Mouse (Mus musculus): Measurements from ENCODE around the gene Cnpy2. TPM values are rescaled to one million over a fixed set of nuclear protein-coding genes. Genes with fewer than 3 reads are reported as not detected.
A peak's percentile ranks its signal among the peaks of the same experiment; 100 is the strongest.

Cnpy2 gene
- polyA plus RNA-seq, 1 experiment from 2014 or later: 273 TPM

GRCm38 (mm10) chr10:128361836-128362235 lies 39.6 kb downstream of the Cnpy2 start:
- H3K4me2 ChIP-seq (replicated peaks; ENCODE audit: low read depth): no peak overlapping the region
- no peak overlapping the region for H3K4me3 ChIP-seq (ENCODE audit: low read depth, low read length)
- ATAC-seq: no peak
- no peaks in the 10 kb centered on the region for H3K27me3 ChIP-seq (replicated peaks; ENCODE audit: control insufficient read depth, insufficient read depth, low read length)
- WGBS: 84% methylated on average over 6 of the region's 6 CpGs
- H3K4me1 ChIP-seq (replicated peaks; ENCODE audit: control insufficient read depth, insufficient read depth, low read length): no peaks in the 10 kb centered on the region
- H3K9ac ChIP-seq (ENCODE audit: low read depth, low read length): no peak overlapping the region
- H3K9me3 ChIP-seq (ENCODE audit: control insufficient read depth): no peaks in the 10 kb centered on the region
- no peak for TF ChIP-seq CTCF (IDR thresholded peaks at IDR 0.05; ENCODE audit: low read depth)
- H3K36me3 ChIP-seq (ENCODE audit: control insufficient read depth, insufficient read depth): peaks cover 46% of the 10 kb centered on the region
- H3K27ac ChIP-seq (ENCODE audit: low read depth, low read length): no peak overlapping the region

- WGBS: 47% methylated on average over 3 of the region's 3 CpGs
- Histone ChIP-seq H3K4me3 (ENCODE audit: low read depth, low read length) (no peak overlapping the region), H3K27me3 (replicated peaks; ENCODE audit: control insufficient read depth, insufficient read depth, low read length) (no peaks in the 10 kb centered on the region), H3K4me2 (replicated peaks; ENCODE audit: low read depth) (no peak overlapping the region), H3K27ac (ENCODE audit: low read depth, low read length) (no peak overlapping the region), H3K9ac (ENCODE audit: low read depth, low read length) (no peak overlapping the region), H3K4me1 (replicated peaks; ENCODE audit: control insufficient read depth, insufficient read depth, low read length) (no peaks in the 10 kb centered on the region), H3K36me3 (ENCODE audit: control insufficient read depth, insufficient read depth) (peaks cover 39% of the 10 kb centered on the region), H3K9me3 (ENCODE audit: control insufficient read depth) (no peaks in the 10 kb centered on the region)
- ATAC-seq: no peak
- TF ChIP-seq CTCF (IDR thresholded peaks at IDR 0.05; ENCODE audit: low read depth): peak; percentile 74
Measured at GRCm38 (mm10) chr10:128362568-128362967, 40.3 kb downstream of the Cnpy2 start.

GRCm38 (mm10) chr10:128367899-128368401 lies 45.7 kb downstream of the Cnpy2 start:
- TF ChIP-seq CTCF (IDR thresholded peaks at IDR 0.05; ENCODE audit: low read depth): no peak
- peak overlapping the region; percentile 92 for H3K27ac ChIP-seq (ENCODE audit: low read depth, low read length)
- H3K4me3 ChIP-seq (ENCODE audit: low read depth, low read length): peak overlapping the region; percentile 67
- H3K9ac ChIP-seq (ENCODE audit: low read depth, low read length): peak overlapping the region; percentile 63
- peak overlapping the region; percentile 88 for H3K4me2 ChIP-seq (replicated peaks; ENCODE audit: low read depth)
- H3K36me3 ChIP-seq (ENCODE audit: control insufficient read depth, insufficient read depth): no peaks in the 10 kb centered on the region; the same call in none of the 2 replicates
- no peak for ATAC-seq
- 16% methylated on average over 19 of the region's 19 CpGs for WGBS
- H3K4me1 ChIP-seq (replicated peaks; ENCODE audit: control insufficient read depth, insufficient read depth, low read length): peaks cover 9% of the 10 kb centered on the region; the same call in 1 of the 2 replicates
- no peaks in the 10 kb centered on the region for H3K27me3 ChIP-seq (replicated peaks; ENCODE audit: control insufficient read depth, insufficient read depth, low read length)
- no peaks in the 10 kb centered on the region for H3K9me3 ChIP-seq (ENCODE audit: control insufficient read depth)

- Histone ChIP-seq H3K4me2 (replicated peaks; ENCODE audit: low read depth) (peak within 1 kb of the TSS; percentile 88), H3K27me3 (replicated peaks; ENCODE audit: control insufficient read depth, insufficient read depth, low read length) (no peaks in the 10 kb centered on the region), H3K27ac (ENCODE audit: low read depth, low read length) (peak within 1 kb of the TSS; percentile 92), H3K36me3 (ENCODE audit: control insufficient read depth, insufficient read depth) (no peaks in the 10 kb centered on the region; the same call in 1 of the 2 replicates), H3K4me3 (ENCODE audit: low read depth, low read length) (peak within 1 kb of the TSS; percentile 67), H3K9me3 (ENCODE audit: control insufficient read depth) (no peaks in the 10 kb centered on the region), H3K9ac (ENCODE audit: low read depth, low read length) (peak within 1 kb of the TSS; percentile 63), H3K4me1 (replicated peaks; ENCODE audit: control insufficient read depth, insufficient read depth, low read length) (peaks cover 9% of the 10 kb centered on the region; the same call in 1 of the 2 replicates)
- under 1% methylated on average over 83 of the region's 87 CpGs for WGBS
- peak; percentile 5; the same call in 1 of the 2 replicates for TF ChIP-seq CTCF (IDR thresholded peaks at IDR 0.05; ENCODE audit: low read depth)
- peak; percentile 84 for ATAC-seq
Measured at GRCm38 (mm10) chr10:128368402-128369217, 46.4 kb downstream of the Cnpy2 start, which contains the start of gene Coq10a. Gene Coq10a, minus strand, starts transcription at chr10:128368997.

GRCm38 (mm10) chr10:128369218-128369543 lies 46.9 kb downstream of the Cnpy2 start:
- Histone ChIP-seq H3K27ac (ENCODE audit: low read depth, low read length) (peak overlapping the region; percentile 92), H3K4me1 (replicated peaks; ENCODE audit: control insufficient read depth, insufficient read depth, low read length) (peaks cover 9% of the 10 kb centered on the region; the same call in 1 of the 2 replicates), H3K4me3 (ENCODE audit: low read depth, low read length) (peak overlapping the region; percentile 67), H3K4me2 (replicated peaks; ENCODE audit: low read depth) (peak overlapping the region; percentile 88), H3K9me3 (ENCODE audit: control insufficient read depth) (no peaks in the 10 kb centered on the region), H3K36me3 (ENCODE audit: control insufficient read depth, insufficient read depth) (no peaks in the 10 kb centered on the region; the same call in 1 of the 2 replicates), H3K9ac (ENCODE audit: low read depth, low read length) (peak overlapping the region; percentile 63), H3K27me3 (replicated peaks; ENCODE audit: control insufficient read depth, insufficient read depth, low read length) (no peaks in the 10 kb centered on the region)
- ATAC-seq: no peak
- 4% methylated on average over 9 of the region's 9 CpGs for WGBS
- TF ChIP-seq CTCF (IDR thresholded peaks at IDR 0.05; ENCODE audit: low read depth): no peak

- WGBS: 65% methylated on average over 6 of the region's 6 CpGs
- Histone ChIP-seq H3K4me3 (ENCODE audit: low read depth, low read length) (peak overlapping the region; percentile 67), H3K27ac (ENCODE audit: low read depth, low read length) (peak overlapping the region; percentile 92), H3K9me3 (ENCODE audit: control insufficient read depth) (no peaks in the 10 kb centered on the region), H3K27me3 (replicated peaks; ENCODE audit: control insufficient read depth, insufficient read depth, low read length) (no peaks in the 10 kb centered on the region), H3K9ac (ENCODE audit: low read depth, low read length) (peak overlapping the region; percentile 63; the same call in 1 of the 2 replicates), H3K4me1 (replicated peaks; ENCODE audit: control insufficient read depth, insufficient read depth, low read length) (peaks cover 9% of the 10 kb centered on the region; the same call in 1 of the 2 replicates), H3K36me3 (ENCODE audit: control insufficient read depth, insufficient read depth) (no peaks in the 10 kb centered on the region; the same call in 1 of the 2 replicates), H3K4me2 (replicated peaks; ENCODE audit: low read depth) (peak overlapping the region; percentile 88)
- no peak for TF ChIP-seq CTCF (IDR thresholded peaks at IDR 0.05; ENCODE audit: low read depth)
- ATAC-seq: no peak
Measured at GRCm38 (mm10) chr10:128369599-128369998, 47.3 kb downstream of the Cnpy2 start.

All from intestine, postnatal 0 days (tissue).